9 mouse cellular contexts compared by ENCODE assay signal in the genomic region with DNA sequence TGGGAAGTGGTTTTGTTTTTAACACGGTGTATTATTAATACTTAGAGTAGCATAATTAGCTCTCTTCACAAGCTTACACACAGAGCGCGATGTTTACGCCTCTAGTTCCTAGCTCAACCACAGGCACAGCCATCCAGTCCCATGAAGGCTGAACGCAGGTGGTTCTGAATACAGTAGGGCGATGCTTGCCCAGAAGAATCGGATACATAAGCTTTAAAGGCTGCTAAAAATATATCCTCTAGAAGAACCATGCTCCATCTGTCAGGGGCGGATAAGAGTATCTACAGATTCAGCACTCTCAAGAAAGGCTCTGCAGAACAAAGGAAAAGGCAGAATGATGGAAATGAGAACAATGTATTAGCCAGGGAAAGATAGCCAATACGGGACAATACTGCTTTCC.
"Had no signal": no experiment of that assay in that cellular context is flagged by ENCODE, and none has a peak within 500 bp of the region (broad histone marks: within the 10 kb centered on the region; RNA-seq: fewer than 3 reads in every experiment).

No protein-coding gene starts in this region.

- DNase-seq: kidney, adult 18-20 months; kidney, postnatal 14 days; layer of hippocampus, postnatal 36 days; lung, adult 2 months; lung, postnatal 4 days; midbrain, embryonic 14.5 days; spleen, adult 18-20 months; thymus, adult 2 months; thymus, postnatal 25 days had no signal
